Mouse (Mus musculus) T-helper 2 cell (primary cell): ENCODE measurements around the gene Gm11114.

Experiments
- in situ Hi-C: fragments of 300-600 bp; cut with MboI, MseI; formaldehyde crosslinking; loops from one replicate; pipeline ENCODE4 v1.15.1; 2025; ENCODE audit warnings: high pct_unique_total_duplicates

The Gm11114 gene

GRCm38 (mm10) chr9:85312473-85312872 is at the start of gene Gm11114:
Gene Gm11114, plus strand, starts transcription at chr9:85312773.
- in situ Hi-C loops: no loop called here

- in situ Hi-C loops: no loop called here
Measured at GRCm38 (mm10) chr9:85266847-85267246, 45.7 kb upstream of the Gm11114 start.

- in situ Hi-C loops: no loop called here
Measured at GRCm38 (mm10) chr9:85274114-85274513, 38.5 kb upstream of the Gm11114 start.

DNA sequence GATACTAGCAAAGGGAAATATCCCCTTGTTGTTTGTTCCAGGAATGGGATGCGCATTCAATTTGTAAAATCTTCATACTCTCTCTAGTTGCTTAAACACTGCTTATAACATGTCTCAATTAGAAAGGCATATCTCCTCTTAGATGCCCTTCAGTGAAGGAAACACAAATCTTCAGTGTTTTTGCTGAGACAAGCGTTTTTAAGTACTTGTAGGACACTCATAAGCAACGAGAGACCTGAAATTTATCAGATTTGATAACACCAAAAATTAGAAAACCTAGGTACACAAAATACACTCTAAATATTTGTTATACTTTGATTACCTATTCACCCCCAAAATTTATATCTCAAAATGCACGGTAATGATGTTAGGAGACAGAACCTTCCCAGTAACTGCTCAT is 9.7 kb upstream of the Gm11114 start:
- in situ Hi-C loops: no loop called here

GRCm38 (mm10) chr9:85303378-85303777 is 9.2 kb upstream of the Gm11114 start:
- in situ Hi-C loops: no loop called here

GRCm38 (mm10) chr9:85316122-85316521 is 3.5 kb downstream of the Gm11114 start:
- in situ Hi-C loops: no loop called here

DNA sequence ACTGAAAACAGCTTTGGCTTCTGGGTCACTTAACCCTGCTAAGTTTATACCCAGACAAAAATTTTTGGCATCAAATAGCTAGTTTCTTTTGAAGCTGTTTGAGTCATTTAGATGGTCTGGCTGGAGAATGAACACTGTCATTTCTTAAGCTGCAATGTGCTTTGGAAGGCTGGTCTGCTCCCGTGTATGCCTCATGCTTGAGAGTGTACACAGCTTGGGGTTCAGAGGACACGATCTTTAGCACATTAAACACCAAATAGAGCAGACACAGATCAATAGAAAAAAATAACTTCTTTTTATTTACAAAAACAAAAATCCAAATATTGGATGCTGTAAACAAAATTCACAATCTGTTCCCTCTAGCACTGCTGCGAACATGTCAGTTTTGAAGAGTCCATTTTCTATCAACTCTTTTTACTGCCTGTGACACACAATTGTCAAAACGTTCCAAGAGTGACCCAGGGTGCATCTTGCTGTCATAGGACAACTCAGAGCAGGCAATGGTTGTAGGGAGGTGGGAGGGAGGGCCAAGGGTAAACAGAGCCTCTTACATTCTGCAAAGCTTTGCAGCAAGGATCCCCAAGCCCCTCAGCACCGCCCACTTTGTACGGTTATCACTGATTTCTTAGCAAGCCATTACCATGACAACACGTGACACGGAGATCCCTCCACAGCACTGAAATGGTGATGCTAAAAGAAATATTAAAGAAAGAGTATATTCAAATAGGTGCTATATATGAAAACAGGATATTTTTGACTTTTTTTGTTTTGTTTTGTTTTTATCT is 7.8 kb downstream of the Gm11114 start:
- in situ Hi-C loops: no loop called here

DNA sequence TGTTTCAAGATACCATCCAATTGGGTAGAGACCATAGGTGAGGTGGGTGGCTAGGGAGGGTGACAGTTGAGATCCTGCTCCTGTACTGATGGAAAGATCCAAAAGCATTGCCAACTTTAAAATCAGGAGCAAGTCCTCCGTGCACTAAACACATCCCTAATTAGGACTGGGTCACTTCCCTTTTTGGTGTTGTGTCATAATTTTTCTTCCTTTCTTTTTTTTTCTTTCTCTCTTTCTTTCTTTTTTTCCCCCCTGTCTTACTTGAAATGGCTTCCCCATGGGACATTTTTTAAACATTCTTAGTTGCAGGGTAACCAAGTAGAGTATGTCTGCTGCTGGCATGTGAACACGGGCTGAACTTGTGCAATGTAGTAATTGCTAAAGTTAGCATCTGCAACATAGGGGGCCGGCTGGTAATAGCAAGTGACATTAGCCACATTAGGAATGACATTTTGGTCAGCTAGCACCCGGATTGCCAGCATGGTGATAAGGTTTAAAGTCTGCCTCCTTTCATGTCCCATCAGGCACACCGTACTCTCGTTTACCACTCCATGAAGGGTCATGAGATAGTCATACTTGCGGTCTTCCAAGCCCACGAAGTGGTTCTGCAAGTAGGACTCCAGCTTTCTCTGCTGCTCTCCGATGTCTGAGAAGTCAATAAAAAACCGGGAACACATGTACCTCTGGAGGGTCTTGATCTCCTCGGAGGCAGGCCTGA is 11.7 kb downstream of the Gm11114 start:
- in situ Hi-C loops: no loop called here

DNA sequence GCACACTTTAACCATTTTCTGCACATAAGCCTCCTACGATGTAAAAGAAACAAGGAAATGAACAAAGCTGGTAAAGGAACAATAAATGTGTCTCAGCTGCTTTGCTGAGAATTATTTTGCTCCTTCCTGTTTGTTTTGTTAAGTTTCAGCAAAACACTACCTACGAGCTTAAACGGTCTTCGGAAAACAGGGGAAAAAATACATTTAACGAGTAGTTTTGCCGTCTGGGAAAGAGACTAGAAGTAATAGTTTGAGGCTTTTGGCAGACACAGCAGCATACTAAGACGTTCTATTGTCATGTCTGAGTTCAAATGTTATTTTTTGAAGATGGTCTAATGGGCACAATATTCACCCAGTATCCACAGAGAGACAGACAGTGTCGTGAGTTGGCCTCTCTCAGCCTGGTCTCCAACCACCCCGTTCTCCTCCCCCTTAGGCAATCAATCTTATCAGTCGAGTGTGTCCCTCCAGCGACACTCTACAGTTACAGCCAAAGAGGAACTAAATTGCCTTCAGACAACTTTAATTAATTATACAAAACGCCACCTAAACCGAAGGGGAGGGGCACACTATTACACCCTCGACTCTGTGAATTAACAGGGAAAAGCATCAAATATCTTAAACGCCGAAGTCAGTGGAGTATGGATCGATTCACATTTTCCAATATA is 12.8 kb downstream of the Gm11114 start:
- in situ Hi-C loops: loop anchor here (5.0 kb wide), 1 partner anchor 313 kb away; no protein-coding TSS in a partner anchor

DNA sequence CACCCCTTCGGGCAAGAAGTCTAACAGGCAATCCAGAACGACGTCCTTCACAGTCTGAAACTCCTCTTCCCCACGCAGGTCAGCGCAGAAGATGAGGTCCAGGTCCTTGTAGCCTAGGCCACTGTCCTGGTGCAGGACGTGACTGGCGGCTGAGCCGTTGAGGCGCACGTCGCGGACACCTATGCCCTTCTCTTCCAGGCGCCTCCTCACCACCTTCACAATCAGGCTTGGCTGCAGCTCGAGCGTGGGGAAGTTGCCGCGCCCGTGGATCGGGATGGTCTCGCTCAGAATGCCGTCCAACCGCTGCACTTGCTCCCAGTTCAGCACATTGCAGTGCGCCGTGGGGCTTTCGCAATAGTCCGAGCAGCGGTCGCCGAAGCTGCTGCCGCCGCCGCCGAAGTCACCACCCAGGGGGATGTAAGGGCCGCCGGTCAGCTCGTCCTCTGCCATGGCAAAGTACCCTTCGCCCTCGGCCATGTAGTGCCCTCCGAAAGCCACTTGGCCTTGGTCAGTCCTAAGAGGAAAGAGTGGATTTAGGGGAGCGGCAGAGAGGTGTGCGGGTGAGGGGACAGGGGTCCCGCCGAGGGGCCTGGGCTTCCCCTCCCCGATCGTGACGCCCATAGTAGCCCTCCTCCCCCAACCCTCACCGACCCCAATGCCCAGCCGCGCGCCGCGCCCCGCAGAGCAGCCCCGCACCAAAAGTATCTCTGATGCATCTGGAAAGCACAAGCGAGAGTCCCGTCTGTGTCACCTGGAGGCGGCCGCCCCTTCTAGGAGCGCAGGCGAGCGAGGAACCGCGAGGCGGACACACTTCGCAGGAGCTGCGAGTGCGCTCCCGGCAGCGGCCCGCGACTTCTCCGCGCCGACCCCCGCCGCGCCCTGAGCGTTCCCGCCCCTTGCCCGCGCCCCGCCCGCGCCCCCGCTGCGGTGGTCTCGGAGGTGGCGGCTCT is 14.0 kb downstream of the Gm11114 start:
- in situ Hi-C loops: loop anchor here (5.0 kb wide), 1 partner anchor 314 kb away; no protein-coding TSS in a partner anchor

DNA sequence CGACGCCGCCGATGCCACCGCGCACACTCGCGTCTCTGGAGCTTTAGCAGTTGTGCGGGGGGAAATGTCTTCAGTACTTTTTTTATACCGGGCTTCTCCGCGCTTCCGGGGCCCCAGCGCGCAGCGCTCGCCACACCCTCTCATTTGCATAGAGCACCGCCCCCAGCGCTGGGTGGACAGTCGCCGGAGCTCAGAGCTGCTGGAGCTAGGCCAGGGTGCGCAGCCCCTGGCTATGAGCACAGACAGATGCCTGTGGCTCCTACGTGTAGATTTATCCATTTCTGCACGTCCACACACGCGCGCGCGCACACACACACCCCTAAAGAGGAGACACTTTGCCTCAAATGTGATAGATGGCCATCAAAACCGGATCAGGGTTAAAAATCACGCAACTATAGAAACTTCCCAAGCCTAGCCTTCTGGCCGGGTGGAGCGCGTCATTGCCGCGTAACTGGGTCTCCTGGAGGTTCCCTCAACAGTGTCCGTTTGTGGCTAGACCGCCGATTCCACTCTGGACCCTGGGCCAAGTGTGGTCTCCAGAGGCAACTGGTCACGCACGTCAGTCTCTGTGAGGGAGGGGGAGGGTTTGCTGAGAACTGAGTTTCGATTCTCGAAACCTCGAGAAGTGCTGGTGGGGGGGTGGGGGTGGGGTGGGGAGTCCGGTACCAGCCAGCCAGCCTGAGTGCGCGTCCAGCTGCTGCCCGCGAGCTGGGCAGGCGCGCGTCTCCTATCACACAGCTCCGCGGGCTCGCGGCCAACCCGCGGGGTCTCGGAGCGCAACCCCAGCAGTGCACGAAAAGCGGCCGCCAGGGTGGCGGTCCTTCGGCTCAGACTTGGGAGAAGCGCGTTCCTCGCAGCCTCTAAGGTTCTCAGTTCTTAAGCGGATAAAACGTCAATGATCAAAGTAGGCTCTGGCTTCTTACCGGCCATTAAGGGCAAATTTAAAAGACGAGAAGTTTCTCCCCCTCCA is 15.0 kb downstream of the Gm11114 start, which contains the start of gene Tent5a:
Gene Tent5a, minus strand, starts transcription at position 107 of the 970 bp plus-strand sequence.
- in situ Hi-C loops: loop anchor here (5.0 kb wide), 1 partner anchor 315 kb away; no protein-coding TSS in a partner anchor

GRCm38 (mm10) chr9:85328259-85328658 is 15.7 kb downstream of the Gm11114 start:
- in situ Hi-C loops: loop anchor here (5.0 kb wide), 1 partner anchor 316 kb away; no protein-coding TSS in a partner anchor

GRCm38 (mm10) chr9:85331521-85331920 is 18.9 kb downstream of the Gm11114 start:
- in situ Hi-C loops: no loop called here

DNA sequence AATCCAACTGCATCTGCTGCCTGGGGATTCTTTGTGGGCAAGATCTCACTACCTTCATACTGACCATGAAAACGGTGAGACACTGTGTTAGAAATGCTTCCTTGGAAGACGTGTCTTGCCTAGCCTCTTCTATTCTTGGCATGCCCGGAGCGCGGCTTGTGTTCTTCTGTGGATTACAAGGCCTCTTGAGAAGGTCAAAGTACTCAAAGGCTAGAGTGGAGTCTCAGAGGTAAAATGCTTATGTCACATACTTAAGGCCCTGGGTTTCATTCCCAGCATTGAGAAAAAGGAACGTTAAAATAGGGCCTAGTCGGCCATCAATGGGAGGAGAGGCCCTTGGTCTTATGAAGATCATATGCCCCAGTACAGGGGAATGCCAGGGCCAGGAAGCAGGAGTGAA is 23.5 kb downstream of the Gm11114 start:
- in situ Hi-C loops: no loop called here

DNA sequence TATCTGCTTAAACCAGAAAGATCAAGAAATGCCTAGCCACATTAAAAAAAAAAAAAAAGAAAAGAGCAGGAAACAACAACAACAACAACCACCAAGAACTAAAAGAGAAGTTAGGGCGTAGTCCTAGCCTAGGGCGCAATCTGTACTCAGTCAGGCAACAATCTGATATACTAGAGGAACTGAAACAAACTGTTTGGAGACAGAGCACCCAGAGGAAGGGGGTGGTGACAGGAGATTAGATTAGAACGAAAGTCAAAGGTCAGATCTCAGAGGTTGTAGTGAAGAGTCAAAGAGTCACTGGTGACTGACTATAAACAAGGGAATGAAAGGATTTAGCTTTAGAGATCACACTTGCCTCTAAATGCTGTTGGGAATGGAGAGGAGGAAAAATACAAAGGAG is 27.7 kb downstream of the Gm11114 start:
- in situ Hi-C loops: no loop called here

DNA sequence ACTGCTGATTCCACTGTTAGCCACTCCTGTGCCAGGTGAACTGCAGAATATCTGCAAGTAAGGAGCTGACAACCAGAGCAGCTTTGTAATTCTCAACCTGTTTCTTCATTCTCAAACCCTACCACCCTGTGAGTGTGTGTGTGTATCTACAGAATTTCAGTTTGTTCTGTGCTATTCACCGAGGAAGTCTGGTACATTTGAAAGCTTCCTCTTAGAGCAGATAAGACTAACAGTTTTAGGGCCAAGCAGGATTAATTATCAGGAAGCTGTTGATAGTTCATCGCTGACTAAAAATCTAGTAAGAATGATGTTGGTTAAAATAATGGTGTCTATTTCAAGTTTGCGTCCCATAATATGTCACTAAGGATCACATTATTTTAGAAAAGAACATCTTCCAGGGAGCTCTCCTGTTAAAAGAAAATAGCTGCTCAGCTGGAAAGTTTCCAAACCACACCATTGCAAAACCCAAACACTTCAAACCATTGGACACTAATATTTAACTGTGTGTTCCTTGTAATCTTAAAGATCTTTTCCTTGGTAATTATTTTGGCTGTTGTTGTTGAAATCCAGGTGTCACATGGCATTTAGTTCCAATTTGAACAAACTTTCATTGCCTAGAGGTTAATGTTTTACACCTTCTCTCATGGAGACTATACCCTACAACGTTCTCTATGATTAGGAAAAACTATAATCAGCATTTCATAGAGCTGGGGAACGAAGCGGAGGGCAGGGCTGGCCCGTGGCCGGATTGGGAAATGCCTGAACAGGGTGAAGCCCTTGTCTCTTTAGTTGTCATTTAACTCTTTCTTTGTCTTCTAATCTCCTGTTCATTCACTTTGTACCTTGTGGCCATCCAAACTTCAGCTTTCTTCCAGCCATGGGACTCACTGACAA is 30.6 kb downstream of the Gm11114 start:
- in situ Hi-C loops: no loop called here

GRCm38 (mm10) chr9:85347823-85348523 is 35.4 kb downstream of the Gm11114 start:
- in situ Hi-C loops: loop anchor here (5.0 kb wide), 1 partner anchor 244 kb away; no protein-coding TSS in a partner anchor

- in situ Hi-C loops: no loop called here
Measured at GRCm38 (mm10) chr9:85355559-85355958, 43.0 kb downstream of the Gm11114 start.
